Mouse (Mus musculus): ENCODE results near the gene 9430015G10Rik.

DNA sequence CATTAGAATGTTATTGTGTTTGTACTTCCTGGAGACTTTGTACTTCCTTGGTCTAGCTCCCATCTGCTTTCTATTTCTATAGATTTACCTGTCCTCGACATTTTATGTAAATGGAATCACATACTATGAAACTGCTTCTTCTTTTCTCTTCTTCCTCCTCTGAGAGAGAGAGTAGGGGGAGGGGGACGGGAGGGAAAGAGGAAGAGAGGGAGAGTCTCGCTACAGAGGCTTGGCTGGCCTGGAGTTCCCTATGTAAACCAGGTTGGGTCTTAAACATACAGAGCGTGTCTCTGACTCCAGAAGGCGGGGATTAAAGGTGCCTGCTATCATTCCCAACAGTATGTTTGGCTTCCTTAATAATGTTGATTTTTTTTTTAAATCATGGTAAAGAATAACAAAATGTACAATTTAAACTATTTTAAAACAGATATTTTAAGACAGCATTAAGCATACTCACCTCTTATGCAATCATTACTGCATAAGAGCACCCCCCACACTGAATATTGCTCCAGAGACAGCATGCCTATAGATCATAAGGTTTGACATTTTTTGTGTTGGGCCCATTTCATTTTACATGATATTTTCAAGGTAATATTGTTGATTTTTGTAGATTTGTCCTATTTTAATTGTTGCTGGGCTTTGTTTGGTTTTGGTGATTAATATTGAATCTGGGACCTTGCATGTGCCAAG, 22.2 kb upstream of the 9430015G10Rik start:
- TF ChIP-seq CTCF (IDR thresholded peaks at IDR 0.05; ENCODE audit: borderline replicate concordance, insufficient read depth, low read depth, low read length) (no peak), POLR2A (IDR thresholded peaks at IDR 0.05; ENCODE audit: borderline replicate concordance, insufficient read depth, low read length) (no peak)
